Mouse (Mus musculus) brain, embryonic 14.5 days (tissue): ENCODE results near the gene Phlda3. TPM values are rescaled to one million over a fixed set of nuclear protein-coding genes. Genes with fewer than 3 reads are reported as not detected.

Experiments used
- DNase-seq: peaks from one replicate; pipeline ENCODE4 v3.0.0-alpha.2; 2011; ENCODE audit warnings: low read depth
- CTCF ChIP-seq: fragments of 200-500 bp; IDR thresholded peaks from 2 replicates; pipeline ENCODE4 v1.5.1; 2012; ENCODE audit warnings: inconsistent platforms, mild to moderate bottlenecking, moderate library complexity, borderline replicate concordance; ENCODE audit not compliant: insufficient read depth, insufficient read length; ENCODE audit errors: extremely low read depth
- POLR2A ChIP-seq: fragments of 200-500 bp; IDR thresholded peaks from 2 replicates; pipeline ENCODE4 v1.6.1; 2012; ENCODE audit warnings: mild to moderate bottlenecking, inconsistent platforms, borderline replicate concordance; ENCODE audit not compliant: poor library complexity, insufficient read depth, insufficient read length, severe bottlenecking; ENCODE audit errors: extremely low read depth
- polyA plus RNA-seq: library from polyadenylated mRNA; depleted of rRNA; stranded (reverse); fragments of >200 nt; gene quantifications from 2 replicates; pipeline ENCODE4 v1.2.3, GENCODE M21; 2012; rRNA removed

The Phlda3 gene
- polyA plus RNA-seq, result 18.6 and 20.1 TPM in 2 replicates

- peak; percentile 84 for DNase-seq
- TF ChIP-seq POLR2A (peak; percentile 53; the same call in 1 of the 2 replicates), CTCF (no peak)
Measured at GRCm38 (mm10) chr1:135765645-135766591, at the start of gene Phlda3. Gene Phlda3 (plus strand): TSS chr1:135766119.

- peak; percentile 77 for DNase-seq
- TF ChIP-seq CTCF (peak; percentile 76), POLR2A (no peak)
Measured at GRCm38 (mm10) chr1:135719486-135719885, 46.4 kb upstream of the Phlda3 start.

- TF ChIP-seq POLR2A, result no peak
- DNase-seq, result no peak
Measured at GRCm38 (mm10) chr1:135719983-135720382, 45.9 kb upstream of the Phlda3 start, which contains the start of gene Csrp1. Gene Csrp1 (plus strand): TSS chr1:135720061.

- TF ChIP-seq POLR2A (no peak), CTCF (no peak)
- DNase-seq, result no peak
Measured at GRCm38 (mm10) chr1:135723016-135723415, 42.9 kb upstream of the Phlda3 start.

- no peak for DNase-seq
- TF ChIP-seq CTCF (no peak), POLR2A (no peak)
Measured at GRCm38 (mm10) chr1:135724134-135724533, 41.8 kb upstream of the Phlda3 start.

- no peak for DNase-seq
- TF ChIP-seq CTCF (no peak), POLR2A (no peak)
Measured at GRCm38 (mm10) chr1:135725324-135725723, 40.6 kb upstream of the Phlda3 start.

- peak; percentile 30 for DNase-seq
- TF ChIP-seq CTCF (no peak), POLR2A (no peak)
Measured at GRCm38 (mm10) chr1:135725936-135726335, 40.0 kb upstream of the Phlda3 start.

GRCm38 (mm10) chr1:135728631-135729366 lies 37.1 kb upstream of the Phlda3 start:
- no peak for TF ChIP-seq CTCF
- TF ChIP-seq POLR2A, result no peak

GRCm38 (mm10) chr1:135729367-135729713 lies 36.6 kb upstream of the Phlda3 start:
- DNase-seq, result no peak
- no peak for TF ChIP-seq CTCF
- no peak for TF ChIP-seq POLR2A

More at GRCm38 (mm10) chr1:135728631-135729366, 37.1 kb upstream of the Phlda3 start:
- DNase-seq, result peak; percentile 91

GRCm38 (mm10) chr1:135729821-135730220 lies 36.1 kb upstream of the Phlda3 start:
- DNase-seq, result no peak
- no peak for TF ChIP-seq POLR2A
- no peak for TF ChIP-seq CTCF

GRCm38 (mm10) chr1:135730296-135730695 lies 35.6 kb upstream of the Phlda3 start:
- DNase-seq, result no peak
- TF ChIP-seq POLR2A, result no peak
- no peak for TF ChIP-seq CTCF
